Mouse (Mus musculus): ENCODE measurements around the gene Zfp973. TPM values are rescaled to one million over a fixed set of nuclear protein-coding genes. Genes with fewer than 3 reads are reported as not detected.
"Not testable (repeated sequence)": the region's sequence is repeated elsewhere in the genome, so short reads cannot be mapped to it uniquely, and the experiment has no call there.

The Zfp973 gene
- total RNA-seq (2014; rRNA removed; ENCODE audit: low replicate concordance) (6.1 and 11.8 TPM in 2 replicates), polyA plus RNA-seq (2015; fragmentation: Nextera tagmentation; extraction: Ambion mirVana) (6.1 and 7.2 TPM in 2 replicates)

GRCm38 (mm10) chr2:176670222-176670621 is at the start of gene Zfp973:
Gene Zfp973 (plus strand): TSS chr2:176670522.
- DNase-seq (ENCODE audit: low spot score); H3K4me2 ChIP-seq (ENCODE audit: low read depth, low read length); H3K9me3 ChIP-seq (replicated peaks; ENCODE audit: control insufficient read depth, low read length); H3K9ac ChIP-seq (replicated peaks; ENCODE audit: low read depth, low read length); H3K36me3 ChIP-seq (replicated peaks; ENCODE audit: control insufficient read depth, insufficient read depth, low read length); ATAC-seq (ENCODE audit: insufficient read depth, low read depth); H3K4me1 ChIP-seq (ENCODE audit: control insufficient read depth, insufficient read depth); H3K27me3 ChIP-seq (ENCODE audit: control insufficient read depth, insufficient read depth, low read length); H3K27ac ChIP-seq (ENCODE audit: low read depth); H3K4me3 ChIP-seq (ENCODE audit: low read depth, low read length): not testable (repeated sequence)
- no CpG with 5 or more reads among the region's 6 CpGs for WGBS

DNA sequence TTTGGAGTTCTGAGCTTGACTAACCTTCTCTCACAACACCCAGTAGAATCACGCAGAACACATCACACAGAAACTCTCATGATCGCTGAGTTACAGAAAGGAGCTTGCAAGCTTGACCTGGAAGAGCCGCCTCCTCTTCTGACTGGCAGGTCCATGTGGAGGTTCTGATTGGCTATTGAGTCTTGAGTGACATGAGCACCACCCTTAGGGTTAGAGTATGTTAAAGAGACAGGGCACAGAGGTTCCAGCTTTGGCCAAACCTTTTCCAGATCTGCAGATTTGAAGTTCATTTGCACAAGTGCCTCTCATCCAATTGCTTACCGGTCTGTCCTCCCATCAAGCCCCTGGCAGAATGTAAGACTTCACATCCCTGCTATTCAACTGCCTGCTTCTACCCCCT is 34.1 kb upstream of the Zfp973 start, which contains the start of gene Gm14308:
TSS of gene Gm14308 (minus strand) at position 101 of the 400 bp plus-strand sequence.
- not testable (repeated sequence) for H3K4me1 ChIP-seq (ENCODE audit: control insufficient read depth, insufficient read depth); ATAC-seq (ENCODE audit: insufficient read depth, low read depth); H3K27ac ChIP-seq (ENCODE audit: low read depth); H3K36me3 ChIP-seq (replicated peaks; ENCODE audit: control insufficient read depth, insufficient read depth, low read length); H3K9me3 ChIP-seq (replicated peaks; ENCODE audit: control insufficient read depth, low read length); H3K27me3 ChIP-seq (ENCODE audit: control insufficient read depth, insufficient read depth, low read length); H3K4me3 ChIP-seq (ENCODE audit: low read depth, low read length); H3K9ac ChIP-seq (replicated peaks; ENCODE audit: low read depth, low read length); H3K4me2 ChIP-seq (ENCODE audit: low read depth, low read length); DNase-seq (ENCODE audit: low spot score)
- no CpG with 5 or more reads among the region's 4 CpGs for WGBS

DNA sequence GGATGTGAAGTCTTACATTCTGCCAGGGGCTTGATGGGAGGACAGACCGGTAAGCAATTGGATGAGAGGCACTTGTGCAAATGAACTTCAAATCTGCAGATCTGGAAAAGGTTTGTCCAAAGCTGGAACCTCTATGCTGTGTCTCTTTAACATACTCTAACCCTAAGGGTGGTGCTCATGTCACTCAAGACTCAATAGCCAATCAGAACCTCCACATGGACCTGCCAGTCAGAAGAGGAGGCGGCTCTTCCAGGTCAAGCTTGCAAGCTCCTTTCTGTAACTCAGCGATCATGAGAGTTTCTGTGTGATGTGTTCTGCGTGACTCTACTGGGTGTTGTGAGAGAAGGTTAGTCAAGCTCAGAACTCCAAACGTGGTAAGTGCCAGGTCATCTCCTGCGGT is 37.7 kb downstream of the Zfp973 start, which contains the start of gene Gm14305:
TSS of gene Gm14305 (plus strand) at position 278 of the 400 bp plus-strand sequence.
- not testable (repeated sequence) for H3K4me1 ChIP-seq (ENCODE audit: control insufficient read depth, insufficient read depth); H3K36me3 ChIP-seq (replicated peaks; ENCODE audit: control insufficient read depth, insufficient read depth, low read length); DNase-seq (ENCODE audit: low spot score); H3K27me3 ChIP-seq (ENCODE audit: control insufficient read depth, insufficient read depth, low read length); ATAC-seq (ENCODE audit: insufficient read depth, low read depth); H3K27ac ChIP-seq (ENCODE audit: low read depth); H3K9me3 ChIP-seq (replicated peaks; ENCODE audit: control insufficient read depth, low read length)
- 20% methylated on average over 1 of the region's 6 CpGs for WGBS
- Histone ChIP-seq H3K4me3 (ENCODE audit: low read depth, low read length) (peak within 1 kb of the TSS; percentile 50), H3K4me2 (ENCODE audit: low read depth, low read length) (peak within 1 kb of the TSS; percentile 49), H3K9ac (replicated peaks; ENCODE audit: low read depth, low read length) (peak within 1 kb of the TSS; percentile 40; the same call in 1 of the 2 replicates)

Other genes starting within 250 kb of the Zfp973 start
- 5.9 TPM in 1 of 2 replicates, not detected in the other for gene Gm14435, start 246.9 kb upstream of the Zfp973 start, total RNA-seq (2014; rRNA removed; ENCODE audit: low replicate concordance)
- 10.3 and 11.2 TPM in 2 replicates for gene Gm14435, start 246.9 kb upstream of the Zfp973 start, polyA plus RNA-seq (2015; fragmentation: Nextera tagmentation; extraction: Ambion mirVana)
- gene Gm14434, start 183.7 kb upstream of the Zfp973 start, total RNA-seq (2014; rRNA removed; ENCODE audit: low replicate concordance) = 4.6 TPM in 1 of 2 replicates, not detected in the other
- gene Gm14434, start 183.7 kb upstream of the Zfp973 start, polyA plus RNA-seq (2015; fragmentation: Nextera tagmentation; extraction: Ambion mirVana) = 5.1 and 18.1 TPM in 2 replicates
- gene Zfp967, start 149.5 kb upstream of the Zfp973 start, total RNA-seq (2014; rRNA removed; ENCODE audit: low replicate concordance) = 15.3 TPM in 1 of 2 replicates, not detected in the other
- not detected in 2 replicates for gene Zfp967, start 149.5 kb upstream of the Zfp973 start, polyA plus RNA-seq (2015; fragmentation: Nextera tagmentation; extraction: Ambion mirVana)
- 33.2 TPM in 1 of 2 replicates, not detected in the other for gene Gm14308, start 34.2 kb upstream of the Zfp973 start, total RNA-seq (2014; rRNA removed; ENCODE audit: low replicate concordance)
- 1.7 and 13.8 TPM in 2 replicates for gene Gm14308, start 34.2 kb upstream of the Zfp973 start, polyA plus RNA-seq (2015; fragmentation: Nextera tagmentation; extraction: Ambion mirVana)
- 17.0 and 21.6 TPM in 2 replicates for gene Gm14305, start 37.8 kb downstream of the Zfp973 start, total RNA-seq (2014; rRNA removed; ENCODE audit: low replicate concordance)
- gene Gm14305, start 37.8 kb downstream of the Zfp973 start, polyA plus RNA-seq (2015; fragmentation: Nextera tagmentation; extraction: Ambion mirVana) = 20.0 and 21.7 TPM in 2 replicates
- 7.0 and 10.2 TPM in 2 replicates for gene Gm14295, start 128.1 kb downstream of the Zfp973 start, total RNA-seq (2014; rRNA removed; ENCODE audit: low replicate concordance)
- 13.5 and 18.4 TPM in 2 replicates for gene Gm14295, start 128.1 kb downstream of the Zfp973 start, polyA plus RNA-seq (2015; fragmentation: Nextera tagmentation; extraction: Ambion mirVana)
- not detected in 2 replicates for gene Gm14408, start 160.6 kb downstream of the Zfp973 start, total RNA-seq (2014; rRNA removed; ENCODE audit: low replicate concordance)
- gene Gm14408, start 160.6 kb downstream of the Zfp973 start, polyA plus RNA-seq (2015; fragmentation: Nextera tagmentation; extraction: Ambion mirVana) = not detected in 2 replicates